Mouse (Mus musculus): Measurements from ENCODE around the gene Trim66.

Gene Trim66

DNA sequence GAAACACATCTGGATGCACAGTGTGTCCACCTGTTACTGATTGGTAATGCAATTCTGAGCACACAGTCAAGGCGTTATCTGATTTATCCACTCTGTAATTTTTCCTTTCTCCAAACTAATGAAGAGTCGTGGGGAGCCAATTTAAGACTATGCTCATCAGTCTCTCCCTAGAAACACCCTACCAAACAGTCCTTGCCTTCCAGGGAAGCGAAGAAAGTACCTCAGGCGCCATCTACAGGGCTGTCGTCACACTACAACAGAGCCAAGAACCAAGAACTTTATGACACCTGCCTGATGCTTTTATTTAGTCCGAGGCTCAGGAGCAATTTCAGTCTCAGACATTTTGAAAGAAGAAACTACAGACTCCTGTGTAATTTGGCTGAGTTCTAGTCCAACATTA, 62.9 kb downstream of the Trim66 start:
- peak in 1 of 2 experiments; percentile 21 for DNase-seq

GRCm38 (mm10) chr7:109442739-109443138, 65.2 kb downstream of the Trim66 start:
- no peak for DNase-seq

DNA sequence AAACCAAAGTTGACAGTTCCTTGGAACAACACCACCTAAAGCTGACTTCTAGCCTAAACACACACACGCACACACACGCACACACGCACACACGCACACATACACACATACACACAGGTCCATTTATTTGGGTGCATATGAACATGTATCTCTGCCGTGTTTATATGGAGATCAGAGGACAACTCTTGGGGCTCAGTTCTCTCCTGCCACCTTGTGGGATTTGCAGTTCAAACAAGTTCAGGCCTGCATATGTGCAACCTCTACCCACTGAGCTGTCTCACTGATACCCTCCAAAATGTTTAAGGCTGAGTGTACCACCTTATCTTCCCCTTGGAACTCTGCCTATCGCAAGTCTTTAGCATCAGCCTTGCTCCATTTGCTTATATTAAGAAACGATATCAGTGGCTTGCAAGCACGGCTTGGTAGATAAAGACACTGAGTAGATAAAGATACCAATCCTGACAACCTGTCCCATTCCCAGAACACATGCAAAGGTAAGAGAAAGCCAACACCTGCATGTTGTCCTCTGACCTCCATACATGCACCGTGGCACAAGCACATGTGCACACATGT, 67.2 kb downstream of the Trim66 start:
- DNase-seq, result no peak

- no peak for DNase-seq
Observed at GRCm38 (mm10) chr7:109438781-109439591, 68.9 kb downstream of the Trim66 start, which contains the start of gene Stk33. Gene Stk33, minus strand, starts transcription at chr7:109439081.

- DNase-seq, result peak in 1 of 2 experiments; percentile 2
Observed at GRCm38 (mm10) chr7:109424422-109425159, 83.3 kb downstream of the Trim66 start.

- no peak for DNase-seq
Observed at GRCm38 (mm10) chr7:109422803-109423202, 85.1 kb downstream of the Trim66 start.

DNA sequence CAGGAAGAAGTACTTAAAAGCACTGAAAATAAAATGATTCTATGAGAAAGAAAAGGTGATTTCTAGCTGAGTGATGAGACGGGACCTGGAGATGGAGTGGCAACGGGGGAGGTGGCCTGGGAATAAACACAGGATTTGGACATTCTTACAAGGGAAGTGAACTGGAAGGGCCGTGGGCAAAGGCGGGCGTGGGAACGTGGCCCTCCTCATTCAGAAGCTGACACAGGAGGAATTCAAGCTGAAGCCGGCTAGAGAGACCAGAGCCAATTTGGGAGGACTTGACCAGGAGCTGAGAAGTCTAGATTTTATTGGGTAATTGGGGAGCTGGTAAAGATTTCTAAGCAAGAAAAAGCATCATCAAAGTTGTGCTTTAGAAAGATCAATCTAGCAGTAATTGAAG, 102.4 kb downstream of the Trim66 start:
- no peak for DNase-seq

- DNase-seq, result no peak
Observed at GRCm38 (mm10) chr7:109399299-109399698, 108.6 kb downstream of the Trim66 start.

Data from spleen, adult 18-20 months (tissue).